Comparison of ENCODE assay signal across 12 mouse cellular contexts in genomic region chr6:48428769-48429557, GRCm38 (mm10). TPM values are rescaled to one million over a fixed set of nuclear protein-coding genes. Genes with fewer than 3 reads are reported as not detected.
DNase-seq lines count a peak whose midpoint lies in the region; ATAC-seq lines count a peak whose summit lies in the region.
"Had no signal": no experiment of that assay in that cellular context is flagged by ENCODE, and none has a peak within 500 bp of the region (broad histone marks: within the 10 kb centered on the region; RNA-seq: fewer than 3 reads in every experiment).

No protein-coding gene starts in this region.

- no peak overlapping the region for H3K4me3 ChIP-seq in midbrain, embryonic 13.5 days (replicated peaks)
- H3K4me3 ChIP-seq: heart, embryonic 15.5 days had no signal

- no peak for ATAC-seq in midbrain, embryonic 13.5 days
- ATAC-seq: midbrain, embryonic 16.5 days had no signal

- no peaks in the 10 kb centered on the region for H3K27me3 ChIP-seq in midbrain, embryonic 13.5 days
- H3K27me3 ChIP-seq: heart, embryonic 15.5 days had no signal

- DNase-seq in cerebellum, adult 11-12 months: peak; percentile 77
- no peak for DNase-seq in cerebellum, postnatal 4 days (ENCODE audit: low spot score in 2 of 2)
- peak; percentile 42 for DNase-seq in lung, postnatal 25 days (ENCODE audit: low spot score)
- no peak for DNase-seq in lung, postnatal 10 days
- peak; percentile 77 for DNase-seq in kidney, adult 9 months
- no peak for DNase-seq in retina, postnatal 1 day
- DNase-seq: liver; lung, embryonic 14.5 days; right cerebral cortex, postnatal 4 days had no signal

- H3K4me2 ChIP-seq in midbrain, embryonic 13.5 days (replicated peaks): no peak overlapping the region
- H3K4me2 ChIP-seq: heart, embryonic 15.5 days; lung, embryonic 14.5 days had no signal

- no peak overlapping the region for H3K9ac ChIP-seq in midbrain, embryonic 13.5 days (replicated peaks)
- H3K9ac ChIP-seq: heart, embryonic 15.5 days; lung, embryonic 14.5 days had no signal

- no peaks in the 10 kb centered on the region for H3K9me3 ChIP-seq in midbrain, embryonic 13.5 days
- H3K9me3 ChIP-seq: heart, embryonic 15.5 days had no signal

- WGBS in midbrain, embryonic 13.5 days: 69% methylated on average over 4 of the region's 4 CpGs

- H3K4me1 ChIP-seq in midbrain, embryonic 13.5 days (replicated peaks): peaks cover 6% of the 10 kb centered on the region; the same call in 1 of the 2 replicates

- H3K36me3 ChIP-seq in midbrain, embryonic 13.5 days: no peaks in the 10 kb centered on the region
- H3K36me3 ChIP-seq: heart, embryonic 15.5 days had no signal

- no peak overlapping the region for H3K27ac ChIP-seq in midbrain, embryonic 13.5 days
- H3K27ac ChIP-seq: heart, embryonic 15.5 days had no signal

RNA-seq across cellular contexts. Expression of gene Zfp467, which starts 16.7 kb away (rescaled TPM):
- 23.6 and 24.3 TPM in 2 replicates for polyA plus RNA-seq in midbrain, embryonic 13.5 days (2015; fragmentation: Nextera tagmentation; extraction: Ambion mirVana)

RNA-seq across cellular contexts. Expression of gene Sspo, which starts 19.1 kb away (rescaled TPM):
- 0.18 and 0.22 TPM in 2 replicates for polyA plus RNA-seq in midbrain, embryonic 13.5 days (2015; fragmentation: Nextera tagmentation; extraction: Ambion mirVana)

RNA-seq across cellular contexts. Expression of gene Krba1, which starts 33.6 kb away (rescaled TPM):
- polyA plus RNA-seq in midbrain, embryonic 13.5 days (2015; fragmentation: Nextera tagmentation; extraction: Ambion mirVana): 28.7 and 29.0 TPM in 2 replicates

Comparison
In these comparisons a context has a peak if more than half of its experiments do, and no peak if none do; other contexts are left out.
1. DNase-seq: peak in cerebellum, adult 11-12 months (single experiment), lung, postnatal 25 days (single experiment) and kidney, adult 9 months (single experiment); none in cerebellum, postnatal 4 days (0 of 2), lung, postnatal 10 days (single experiment) and retina, postnatal 1 day (single experiment).